Mouse (Mus musculus) brain, embryonic 14.5 days (tissue): ENCODE data around the gene 2310039H08Rik. TPM values are rescaled to one million over a fixed set of nuclear protein-coding genes. Genes with fewer than 3 reads are reported as not detected.
"Not testable (repeated sequence)": the region's sequence is repeated elsewhere in the genome, so short reads cannot be mapped to it uniquely, and the experiment has no call there.

Experiments used
- DNase-seq: peaks from one replicate; pipeline ENCODE4 v3.0.0-alpha.2; 2011; ENCODE audit warnings: low read depth
- CTCF ChIP-seq: fragments of 200-500 bp; IDR thresholded peaks from 2 replicates; pipeline ENCODE4 v1.5.1; 2012; ENCODE audit warnings: inconsistent platforms, mild to moderate bottlenecking, moderate library complexity, borderline replicate concordance; ENCODE audit not compliant: insufficient read depth, insufficient read length; ENCODE audit errors: extremely low read depth
- POLR2A ChIP-seq: fragments of 200-500 bp; IDR thresholded peaks from 2 replicates; pipeline ENCODE4 v1.6.1; 2012; ENCODE audit warnings: mild to moderate bottlenecking, inconsistent platforms, borderline replicate concordance; ENCODE audit not compliant: poor library complexity, insufficient read depth, insufficient read length, severe bottlenecking; ENCODE audit errors: extremely low read depth
- polyA plus RNA-seq: library from polyadenylated mRNA; depleted of rRNA; stranded (reverse); fragments of >200 nt; gene quantifications from 2 replicates; pipeline ENCODE4 v1.2.3, GENCODE M21; 2012

Gene 2310039H08Rik
- polyA plus RNA-seq, 1 experiment: 56.6 TPM

- TF ChIP-seq POLR2A (no peak), CTCF (no peak)
- no peak for DNase-seq
These were observed 29.4 kb upstream of the 2310039H08Rik start for GRCm38 (mm10) chr17:46742986-46743385.

- DNase-seq: no peak
- no peak for TF ChIP-seq POLR2A
- no peak for TF ChIP-seq CTCF
These were observed 26.9 kb upstream of the 2310039H08Rik start for GRCm38 (mm10) chr17:46745506-46745905.

- no peak for DNase-seq
- TF ChIP-seq POLR2A (no peak), CTCF (no peak)
These were observed 25.2 kb upstream of the 2310039H08Rik start for GRCm38 (mm10) chr17:46747234-46747633.

GRCm38 (mm10) chr17:46747806-46748205, 24.6 kb upstream of the 2310039H08Rik start:
- TF ChIP-seq CTCF (no peak), POLR2A (no peak)
- no peak for DNase-seq

GRCm38 (mm10) chr17:46749282-46749681, 23.2 kb upstream of the 2310039H08Rik start:
- no peak for TF ChIP-seq CTCF
- TF ChIP-seq POLR2A: no peak
- DNase-seq: no peak

GRCm38 (mm10) chr17:46750580-46750979, 21.9 kb upstream of the 2310039H08Rik start:
- no peak for TF ChIP-seq CTCF
- TF ChIP-seq POLR2A: no peak
- no peak for DNase-seq

DNA sequence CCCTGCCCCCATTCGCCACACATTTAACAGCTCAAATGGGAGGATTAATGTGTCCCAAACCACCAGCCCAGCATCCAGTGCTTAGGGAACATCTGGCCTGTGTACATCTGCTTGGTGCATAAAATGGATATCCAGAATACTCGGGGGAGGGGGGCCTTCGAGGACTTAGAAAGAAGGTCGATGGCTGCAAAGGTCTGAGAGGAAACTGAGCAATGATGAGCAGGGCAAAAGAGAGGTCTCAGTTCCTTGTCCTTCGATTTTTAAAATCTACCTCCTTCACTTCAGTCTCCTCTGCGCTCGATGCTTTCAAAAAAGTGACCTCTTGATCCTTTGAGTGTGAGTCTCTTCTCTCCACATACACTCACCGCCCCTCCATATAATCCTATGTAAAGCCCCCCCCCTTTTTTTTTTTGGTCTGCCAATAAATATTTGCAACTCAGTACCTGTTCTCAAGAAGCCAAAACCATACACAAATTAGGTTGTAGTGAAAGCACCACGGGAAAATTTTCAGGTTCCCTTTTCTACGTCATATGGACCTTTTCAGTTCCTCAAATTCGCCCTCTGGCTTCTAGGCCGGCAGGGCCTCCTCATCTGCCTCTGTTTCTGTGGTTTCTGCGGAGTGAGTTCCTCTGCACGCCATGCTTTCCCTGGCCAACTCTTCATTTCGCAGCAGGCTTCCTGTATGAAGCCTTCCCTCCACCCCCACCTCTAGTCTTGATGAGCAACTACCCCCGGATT, 21.2 kb upstream of the 2310039H08Rik start:
- no peak for DNase-seq
- no peak for TF ChIP-seq POLR2A
- no peak for TF ChIP-seq CTCF

GRCm38 (mm10) chr17:46751794-46752556, 20.5 kb upstream of the 2310039H08Rik start, which contains the start of gene Cnpy3:
Cnpy3 (minus strand) TSS chr17:46752214.
- DNase-seq: peak; percentile 100
- peak; percentile 77 for TF ChIP-seq POLR2A
- TF ChIP-seq CTCF: no peak

- TF ChIP-seq POLR2A: no peak
- no peak for TF ChIP-seq CTCF
- DNase-seq: no peak
These were observed 13.7 kb upstream of the 2310039H08Rik start for GRCm38 (mm10) chr17:46758753-46759152.

- no peak for DNase-seq
- TF ChIP-seq CTCF: no peak
- TF ChIP-seq POLR2A: no peak
These were observed 8.9 kb upstream of the 2310039H08Rik start, which contains the start of gene Ptcra for GRCm38 (mm10) chr17:46763544-46763943. Ptcra (minus strand) TSS chr17:46763712.

- not testable (repeated sequence) for DNase-seq
These were observed 7.5 kb upstream of the 2310039H08Rik start for GRCm38 (mm10) chr17:46764916-46765315.

DNA sequence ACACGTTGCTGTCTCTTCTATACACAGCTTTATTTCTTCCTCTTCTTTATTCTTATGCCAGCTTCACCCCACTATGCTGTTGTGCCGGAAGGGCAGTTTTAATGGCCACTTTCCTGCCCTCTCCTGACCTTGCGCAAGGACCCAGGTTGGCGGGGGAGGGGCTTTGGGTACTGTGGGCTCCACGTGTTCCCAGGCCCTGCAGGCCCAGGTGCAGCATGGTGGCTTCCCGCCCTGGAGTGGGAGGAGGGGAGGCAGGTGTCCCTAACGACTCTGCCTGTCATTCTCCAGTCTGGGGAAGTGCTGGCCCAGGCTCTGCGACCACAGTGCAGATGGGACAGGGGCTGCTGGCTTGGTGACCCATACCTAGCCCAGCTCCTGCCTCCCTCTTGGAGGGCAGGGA, 4.6 kb upstream of the 2310039H08Rik start:
- no peak for DNase-seq
- TF ChIP-seq CTCF: no peak
- no peak for TF ChIP-seq POLR2A
